Mouse (Mus musculus) kidney, postnatal 36 days (tissue): ENCODE measurements at regions not wholly inside any gene's neighbourhood (a gene's known extent, or its start where the extent isn't known, plus 50 kb on each side); places are given as distances from the start of the nearest gene placed in this dataset.
"Not testable (repeated sequence)": the region's sequence is repeated elsewhere in the genome, so short reads cannot be mapped to it uniquely, and the experiment has no call there.

Experiments used
- DNase-seq, 2 experiments: peaks; one replicate each; pipeline ENCODE4 v3.0.0; 2021 to 2022; ENCODE audit warnings: mixed read lengths in 2 of 2

DNA sequence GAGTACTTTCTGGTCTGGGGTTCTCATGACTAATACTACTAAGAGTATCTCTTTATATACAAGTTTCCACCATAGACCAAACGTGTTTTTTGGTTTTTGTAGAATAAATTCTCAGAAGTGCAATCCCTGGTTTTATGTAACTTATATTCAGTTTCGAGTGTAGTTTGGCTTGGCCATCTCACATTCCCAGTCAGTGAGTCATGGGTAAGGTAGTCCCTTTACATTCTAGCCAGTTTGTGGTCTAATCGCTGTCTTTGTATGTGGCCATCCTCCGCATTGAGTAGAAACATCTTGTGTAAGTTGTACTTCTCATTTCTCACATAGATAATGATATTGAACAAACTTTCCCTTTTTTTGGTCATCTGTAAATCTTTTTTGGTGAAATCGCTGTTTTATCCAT, 88.3 kb downstream of the Anxa5 start:
- no peak for DNase-seq

DNA sequence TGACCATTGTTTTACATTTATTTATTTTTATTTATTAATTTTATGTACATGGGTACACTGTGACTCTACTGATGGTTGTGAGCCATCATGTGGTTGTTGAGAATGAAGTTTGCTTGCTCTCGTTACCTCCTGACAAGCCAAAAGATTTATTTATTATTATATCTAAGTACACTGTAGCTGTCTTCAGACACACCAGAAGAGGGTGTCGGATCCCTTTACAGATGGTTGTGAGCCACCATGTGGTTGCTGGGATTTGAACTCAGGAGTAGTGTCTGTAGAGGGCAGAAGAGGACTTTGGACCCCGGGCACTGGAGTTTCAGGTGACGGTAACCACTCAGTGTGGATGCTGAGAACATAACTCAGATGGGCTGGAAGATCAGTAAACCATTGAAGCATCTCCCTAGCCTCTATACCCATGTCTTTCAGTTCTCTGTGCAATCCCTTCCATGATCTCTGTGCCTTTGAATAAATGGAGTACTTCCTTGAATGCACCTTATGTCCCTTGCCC, 92.2 kb downstream of the Anxa5 start:
- no peak for DNase-seq

DNA sequence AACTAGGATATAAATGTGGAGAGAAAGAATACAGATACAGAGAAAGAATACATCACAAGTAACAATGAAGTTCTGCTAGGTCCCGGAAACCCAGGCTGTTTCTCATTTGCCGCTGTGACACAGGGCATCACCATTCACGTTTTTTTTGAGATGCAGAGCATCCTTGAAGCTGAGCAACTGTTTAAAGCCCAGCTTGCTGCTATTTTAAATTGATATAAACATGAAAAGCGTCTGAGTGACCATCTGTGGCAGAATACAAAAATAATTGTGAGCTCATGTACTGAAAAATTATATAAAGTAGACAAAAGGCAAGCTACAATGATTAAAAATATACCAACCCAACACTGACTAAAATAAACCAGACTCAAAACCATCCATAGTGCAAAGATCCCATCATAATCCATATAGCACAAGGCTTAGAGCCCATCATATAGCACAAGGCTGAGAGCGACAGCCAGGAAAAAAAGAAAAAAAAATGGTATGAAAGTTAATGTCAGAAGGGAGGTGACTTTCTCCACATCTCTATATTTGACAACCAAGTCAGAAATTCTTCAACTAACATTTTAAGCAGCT, 94.0 kb downstream of the Anxa5 start:
- DNase-seq = no peak

DNA sequence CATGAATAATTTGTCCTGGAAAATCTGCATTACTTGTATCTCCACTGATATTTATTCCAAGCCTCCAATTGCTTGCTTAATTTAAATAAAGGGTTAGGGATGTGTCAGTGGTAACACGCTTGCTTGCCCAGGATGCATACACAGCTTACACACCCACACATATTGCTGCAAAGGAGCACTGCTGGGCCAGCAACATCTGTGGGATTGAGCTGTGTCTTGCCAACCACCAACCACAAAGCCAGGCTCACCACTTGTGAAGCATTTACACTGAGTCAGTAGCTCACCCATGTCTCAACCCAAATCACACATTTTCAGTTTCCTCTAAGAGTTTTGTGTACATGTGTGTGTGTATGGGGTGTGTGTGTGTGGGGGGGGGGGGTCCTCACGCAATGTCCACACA, 100.0 kb downstream of the Anxa5 start:
- no peak for DNase-seq

DNA sequence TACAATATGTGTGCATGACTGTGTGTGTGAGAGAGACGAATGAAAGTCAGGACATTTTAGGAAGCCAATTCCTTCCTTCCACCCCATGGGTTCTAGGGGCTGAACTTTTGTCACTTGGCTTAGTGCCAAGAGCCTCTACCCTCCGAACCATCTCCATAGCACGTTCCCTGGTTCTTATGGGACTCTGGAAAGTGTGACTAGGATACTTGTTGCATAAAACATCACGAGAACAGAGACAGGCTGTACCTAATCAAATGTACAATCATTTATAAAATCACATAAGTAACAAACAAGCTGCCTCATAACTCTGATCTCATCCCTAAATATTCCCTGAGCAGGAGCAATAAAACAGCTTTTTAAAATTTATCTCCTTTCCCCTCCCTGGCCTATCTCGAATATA, 100.8 kb downstream of the Anxa5 start:
- DNase-seq = no peak

DNA sequence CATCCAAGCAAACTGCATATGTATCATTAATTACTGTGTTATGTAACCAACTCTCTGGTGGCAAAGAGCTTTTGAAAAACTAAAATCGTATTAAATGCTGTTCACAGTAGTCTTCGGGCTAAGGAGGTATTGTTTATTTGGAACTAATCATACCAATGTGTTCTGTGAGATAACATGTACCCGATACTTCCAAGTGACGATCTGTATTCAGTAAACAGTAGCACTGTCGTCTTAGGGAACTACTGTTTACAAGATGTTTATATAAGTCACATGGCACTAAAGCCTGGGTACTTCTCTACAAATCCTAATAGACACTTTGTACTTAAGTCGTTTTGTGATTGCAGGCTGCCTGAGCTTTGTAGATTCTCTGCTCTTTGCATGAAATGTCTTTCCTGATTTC, 114.8 kb downstream of the Anxa5 start:
- no peak for DNase-seq

DNA sequence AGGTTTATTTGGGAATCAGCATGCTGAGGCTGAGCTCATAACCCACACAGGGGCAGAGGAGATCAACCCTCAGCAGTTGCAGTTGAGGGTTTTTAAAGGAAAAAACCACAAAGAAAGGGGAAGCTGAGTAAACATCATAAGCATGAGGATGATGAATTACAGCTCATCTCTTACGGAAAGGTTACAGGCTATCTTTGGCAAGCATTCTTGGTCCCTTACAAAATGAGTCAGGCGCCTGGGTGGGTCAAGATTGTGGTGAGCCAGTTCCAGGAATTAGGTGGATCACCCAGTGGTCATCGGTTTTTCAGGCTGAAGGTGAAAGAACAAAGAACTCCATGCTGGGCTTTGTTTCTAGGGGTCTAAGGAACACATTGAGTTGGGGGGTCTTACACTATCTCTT, 121.5 kb downstream of the Anxa5 start:
- DNase-seq = not testable (repeated sequence)

DNA sequence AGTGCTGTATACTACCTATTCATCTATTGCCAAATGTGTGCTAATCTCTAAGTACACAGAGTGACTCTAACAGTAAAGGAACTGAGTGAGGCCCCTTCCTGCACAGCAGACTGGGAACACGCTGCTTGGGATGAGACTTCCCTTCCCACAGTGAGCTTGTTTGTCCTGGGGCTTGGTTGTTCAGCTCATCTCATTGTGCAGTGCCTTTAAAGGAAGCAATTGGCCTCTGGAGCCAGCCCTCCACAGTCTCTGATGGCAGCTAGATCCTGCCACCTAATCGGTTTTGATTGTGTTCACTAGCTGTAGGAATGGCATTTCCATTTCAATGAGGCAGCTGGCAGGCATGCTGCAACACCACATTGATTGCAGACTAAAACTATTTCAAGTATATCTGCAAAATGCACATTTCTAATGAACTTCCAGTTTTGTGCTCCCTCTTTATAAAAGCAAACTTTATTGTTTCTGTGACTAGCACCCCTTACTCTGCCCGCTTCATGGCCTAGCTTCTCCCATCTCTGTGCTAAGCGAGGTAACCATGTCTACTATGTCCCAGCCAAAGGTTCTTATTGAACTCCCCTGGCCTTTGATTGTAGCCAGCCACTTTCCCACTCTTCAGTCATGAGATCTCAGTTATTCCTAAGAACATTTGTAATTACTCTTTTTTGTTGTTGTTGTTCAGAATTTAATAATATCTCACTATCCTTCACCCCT, 123.5 kb downstream of the Anxa5 start:
- no peak for DNase-seq

DNA sequence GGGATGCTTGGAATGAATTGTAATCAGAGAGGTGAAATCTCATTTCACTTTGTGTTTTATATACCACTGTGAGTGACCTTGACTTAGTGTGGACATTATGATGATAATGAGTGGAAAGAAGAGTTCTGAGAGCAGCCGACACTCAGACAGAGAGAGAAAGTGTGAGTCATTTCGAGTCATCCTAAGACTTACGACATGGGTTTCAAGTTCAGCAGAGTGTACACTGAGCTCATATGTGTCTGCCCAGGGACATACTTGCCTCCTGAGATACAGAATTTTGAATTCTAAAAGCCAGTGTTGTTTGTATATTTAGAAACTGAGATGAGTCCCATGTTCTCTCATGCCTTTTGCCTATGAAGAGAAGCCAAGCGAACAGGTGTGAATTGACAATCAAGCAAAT, 126.6 kb downstream of the Anxa5 start:
- DNase-seq = no peak

DNA sequence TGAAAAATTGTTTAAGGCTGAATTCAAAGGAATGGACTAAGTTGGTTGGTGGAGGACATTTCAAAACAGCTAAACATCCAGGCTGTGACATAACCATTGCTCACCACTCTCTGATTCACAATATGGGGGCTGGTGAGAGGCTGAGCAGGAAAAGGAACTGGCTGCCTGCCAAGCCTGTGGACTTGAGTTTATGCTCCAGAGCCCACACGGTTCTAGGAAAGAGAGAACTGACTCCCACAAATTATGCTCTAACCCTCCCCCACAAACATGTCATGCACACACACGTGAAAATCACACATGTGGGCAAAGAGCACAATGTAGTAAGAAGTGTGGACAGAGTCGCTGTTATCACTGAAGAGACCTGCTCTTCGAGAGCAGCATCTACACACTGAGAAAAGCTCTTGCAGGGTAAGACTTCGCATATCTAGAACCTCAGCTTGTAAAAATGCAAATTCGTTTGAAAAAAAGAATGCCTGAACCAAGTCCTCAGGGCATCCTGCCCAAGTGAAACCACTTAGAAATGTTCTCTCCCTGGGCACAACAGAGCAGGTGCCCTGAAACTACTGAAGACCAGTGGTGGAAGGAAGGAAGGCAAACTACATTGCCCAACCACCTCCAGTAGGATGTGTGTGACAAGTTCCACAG, 118.9 kb upstream of the Qrfpr start:
- peak; percentile 15 to 60 for DNase-seq

DNA sequence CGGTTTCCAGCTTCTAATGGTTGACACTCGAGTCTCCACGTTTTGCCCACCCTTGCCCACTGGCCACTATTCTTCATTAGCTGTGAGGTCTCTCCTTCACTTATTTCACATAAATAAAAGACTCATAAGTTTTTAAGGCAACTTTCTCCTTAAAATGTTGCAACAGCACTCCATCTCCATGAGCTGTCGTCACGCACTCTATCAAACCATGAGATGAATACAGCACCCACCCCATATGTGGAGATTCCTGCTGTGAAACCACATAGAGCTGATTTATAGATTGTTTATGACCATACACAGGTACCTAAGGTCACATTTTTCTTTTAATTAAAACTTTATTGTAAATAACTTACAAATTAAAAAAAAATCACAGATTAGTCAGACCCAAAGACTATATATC, 117.5 kb upstream of the Qrfpr start:
- no peak for DNase-seq

DNA sequence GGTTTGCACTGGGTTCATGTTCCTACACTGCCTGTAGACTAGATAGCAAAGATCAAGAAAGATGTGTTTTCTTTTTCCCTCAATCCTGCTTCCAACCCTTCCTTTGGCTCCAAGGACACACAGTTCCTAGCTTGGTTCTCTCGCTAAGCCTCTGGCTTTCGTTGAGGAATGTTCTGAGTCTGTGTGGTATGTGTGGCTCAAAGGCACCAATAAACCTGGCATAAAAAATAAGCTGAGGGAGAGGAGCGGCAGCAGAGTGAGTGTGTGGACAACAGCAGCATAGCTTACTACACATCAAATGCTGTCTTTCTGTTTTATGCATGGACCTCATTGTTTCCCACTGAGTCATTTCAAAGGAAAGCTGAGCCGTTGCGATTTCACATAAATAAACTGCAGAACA, 112.2 kb upstream of the Qrfpr start:
- no peak for DNase-seq

DNA sequence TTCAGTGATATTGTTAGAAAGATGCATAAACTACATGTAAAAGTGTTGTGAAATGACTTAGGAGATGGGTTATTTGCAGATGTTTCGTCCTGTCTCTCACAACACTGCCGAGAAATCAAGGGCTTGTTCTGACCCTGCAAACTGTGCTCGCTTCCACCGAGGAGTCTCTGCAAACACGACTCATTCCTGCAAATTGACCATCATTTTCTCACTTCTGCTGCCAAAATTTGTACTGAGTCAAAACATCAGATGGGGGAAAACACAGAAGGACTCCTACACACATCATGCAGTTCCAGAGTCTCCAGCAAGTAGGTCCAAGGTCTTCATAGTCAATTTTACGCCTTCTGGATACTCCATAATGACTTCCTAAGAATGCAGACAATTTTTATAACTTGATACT, 109.9 kb upstream of the Qrfpr start:
- no peak for DNase-seq

DNA sequence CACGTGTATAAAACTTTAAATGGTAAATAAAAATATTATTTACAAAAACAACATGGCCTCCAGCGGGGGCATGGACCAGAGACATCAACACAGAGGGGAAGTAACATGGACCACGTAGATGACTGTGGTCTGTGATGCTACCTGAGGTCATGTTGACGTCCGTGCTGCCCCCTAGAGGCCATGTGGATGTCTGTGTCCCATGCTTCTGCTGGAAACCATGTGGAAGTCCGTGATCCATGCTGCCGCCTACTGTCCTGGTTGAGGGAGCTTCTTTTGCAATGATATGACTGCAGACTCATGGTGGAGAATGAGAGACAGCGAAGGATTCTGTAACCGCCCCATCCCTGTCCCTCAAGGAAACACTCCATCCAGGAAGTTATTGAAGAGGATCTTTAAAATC, 108.5 kb upstream of the Qrfpr start:
- peak; percentile 52 to 76 for DNase-seq

DNA sequence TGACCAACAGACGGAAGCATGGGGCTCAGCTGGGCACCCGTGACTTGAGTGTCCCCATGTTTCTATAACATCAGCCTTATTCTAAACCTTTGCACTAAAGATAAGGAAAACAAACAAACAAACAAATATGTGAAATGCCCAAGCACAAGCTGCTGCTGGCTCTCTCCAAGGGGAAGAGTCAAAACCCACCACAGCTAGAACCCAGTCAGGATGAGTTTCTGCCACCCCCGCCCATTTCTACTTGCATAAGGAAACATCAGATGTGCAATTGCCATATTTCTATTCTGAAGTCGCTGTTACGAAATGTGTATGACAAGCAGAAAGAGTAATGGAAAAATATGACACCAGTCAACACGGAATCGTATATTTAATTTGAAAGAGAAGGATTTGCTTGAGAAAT, 107.5 kb upstream of the Qrfpr start:
- no peak for DNase-seq

DNA sequence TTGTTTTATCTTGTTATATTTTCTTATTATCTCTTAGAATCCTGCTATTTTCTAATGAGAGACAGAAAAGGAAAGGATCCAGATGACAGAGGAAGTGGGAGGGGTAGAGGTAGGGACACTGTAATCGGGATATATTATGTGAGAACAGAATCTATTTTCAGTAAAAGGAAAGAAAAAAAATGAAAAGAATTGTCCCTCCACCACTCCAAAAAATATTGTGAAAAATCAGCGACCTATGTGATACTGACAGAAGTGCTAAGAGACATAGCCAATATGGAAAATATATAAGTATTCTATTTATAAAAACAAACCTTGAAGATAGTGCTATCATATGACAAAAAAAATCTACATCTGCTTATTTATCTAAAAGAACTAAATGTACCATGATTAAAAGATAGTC, 106.8 kb upstream of the Qrfpr start:
- no peak for DNase-seq

DNA sequence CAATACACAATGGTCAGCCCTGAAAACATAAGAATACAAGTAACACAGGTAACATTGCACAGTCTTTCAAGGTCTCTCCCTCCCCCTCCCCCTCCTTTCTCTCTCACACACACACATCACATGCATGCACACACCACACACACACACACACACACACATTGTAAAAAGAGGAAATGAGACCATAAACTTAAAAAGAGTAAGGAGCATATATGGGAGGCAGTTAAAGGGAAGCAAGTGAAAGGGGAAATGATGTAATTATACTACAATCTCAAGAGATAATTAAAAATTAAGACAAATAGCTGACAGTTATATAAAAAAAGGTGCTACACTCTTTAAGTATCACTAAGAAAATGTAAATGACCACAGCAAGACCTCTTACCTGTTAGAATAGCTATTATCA, 96.5 kb upstream of the Qrfpr start:
- no peak for DNase-seq

DNA sequence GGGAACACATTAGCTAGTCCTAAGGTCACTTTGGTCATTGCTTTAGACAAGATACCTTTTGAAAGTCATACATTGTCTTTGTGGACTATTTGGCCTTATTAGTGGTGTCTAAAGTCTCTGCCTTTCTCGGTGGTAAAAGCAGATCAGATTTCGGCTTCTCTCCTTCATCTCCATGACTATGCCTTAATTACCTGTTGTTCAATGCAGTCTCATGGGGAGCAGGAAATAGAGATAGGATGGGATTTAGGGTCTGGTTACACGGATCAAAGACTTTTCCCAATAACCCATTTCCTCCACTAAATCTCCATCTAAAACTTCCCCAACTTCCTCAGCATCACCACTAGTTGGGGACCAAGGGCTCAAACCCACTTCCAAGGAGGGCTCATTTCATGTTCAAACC, 89.2 kb upstream of the Qrfpr start:
- no peak for DNase-seq

DNA sequence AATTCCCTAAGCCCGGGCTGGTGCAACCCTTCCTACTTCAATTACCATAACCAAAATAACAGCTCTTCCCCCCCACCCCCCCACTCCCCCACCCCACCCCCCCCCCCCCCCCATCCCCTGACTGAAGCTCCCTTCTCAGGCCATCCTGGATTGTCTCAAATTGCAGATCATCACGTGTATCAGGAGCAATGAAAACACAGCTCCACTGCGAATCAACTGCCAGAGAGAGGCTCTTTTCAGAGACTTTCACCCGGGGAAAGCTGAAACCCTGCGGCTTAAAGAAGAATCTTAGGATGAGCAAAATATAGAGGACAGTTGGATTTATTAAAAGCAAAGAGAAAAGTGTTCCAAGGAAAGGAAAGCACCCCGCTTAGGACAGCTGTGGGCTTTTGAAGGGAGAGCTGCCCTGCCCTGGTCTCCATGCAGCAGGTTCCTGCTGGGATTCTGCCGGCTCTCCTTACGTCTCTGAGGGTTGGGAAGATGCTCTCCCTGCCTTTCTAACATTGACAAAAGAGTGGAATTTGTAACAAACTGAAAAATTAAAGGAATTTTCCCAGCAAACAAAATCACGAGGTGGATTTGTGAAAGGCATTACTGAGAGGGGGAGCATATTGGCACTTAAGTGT, 88.6 kb upstream of the Qrfpr start:
- no peak for DNase-seq

DNA sequence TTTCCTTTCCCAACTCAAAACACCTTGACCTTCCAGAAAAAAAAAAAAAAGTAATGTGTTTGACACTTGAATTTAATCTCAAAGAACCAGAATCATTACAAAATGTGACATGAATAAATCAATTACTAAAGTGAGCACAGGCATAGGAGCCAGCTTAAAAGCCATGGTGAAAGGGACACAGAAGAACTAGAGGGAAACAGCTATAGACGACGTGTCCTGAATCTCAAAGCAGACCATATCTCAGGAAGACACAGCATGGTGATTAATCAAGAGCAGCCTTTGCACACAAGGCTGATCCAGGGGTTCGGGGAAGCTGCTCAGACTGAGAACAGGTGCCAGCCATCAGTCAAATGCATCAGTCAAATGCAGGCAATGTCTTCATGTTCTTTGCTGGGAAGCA, 74.7 kb upstream of the Qrfpr start:
- no peak for DNase-seq

DNA sequence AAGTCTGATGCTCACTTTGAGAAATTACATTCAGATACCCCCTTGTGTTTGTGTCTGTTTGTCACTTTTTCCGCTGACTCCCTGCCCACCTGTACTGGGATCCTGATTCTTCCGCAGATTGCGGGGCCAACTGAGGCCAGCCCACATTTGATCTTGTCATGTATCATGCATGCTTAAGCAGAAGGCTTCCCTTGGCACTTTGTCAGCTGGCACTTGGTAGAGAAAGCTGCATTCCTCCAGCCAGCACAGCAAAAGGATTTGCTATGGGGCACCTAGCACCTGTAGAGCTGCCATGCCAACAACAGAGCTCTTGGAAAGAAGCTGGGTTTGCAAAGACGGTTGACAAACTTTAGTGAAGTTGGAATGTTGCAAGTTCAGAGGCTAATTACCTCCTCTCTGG, 69.9 kb upstream of the Qrfpr start:
- peak in 1 of 2 experiments; percentile 2 for DNase-seq

DNA sequence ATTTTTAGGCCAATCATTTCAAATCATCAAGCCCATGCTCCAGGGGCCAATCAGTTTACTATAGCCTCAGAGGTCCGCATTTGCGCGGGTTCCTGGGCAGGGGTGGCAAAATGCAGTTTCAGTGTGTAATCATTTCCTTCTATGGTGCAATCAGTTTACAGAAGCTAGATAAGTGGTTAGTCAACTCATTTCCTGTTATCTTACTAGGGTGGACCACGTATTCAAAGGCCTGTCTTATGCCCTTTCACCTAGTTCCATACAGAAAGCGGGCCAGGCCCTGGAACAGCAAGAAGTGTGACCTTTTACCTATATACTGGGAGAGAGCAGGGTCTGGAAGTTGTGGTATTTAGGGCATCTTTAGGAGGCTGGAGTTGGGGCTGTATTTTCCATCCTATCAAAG, 62.0 kb upstream of the Qrfpr start:
- DNase-seq = no peak

DNA sequence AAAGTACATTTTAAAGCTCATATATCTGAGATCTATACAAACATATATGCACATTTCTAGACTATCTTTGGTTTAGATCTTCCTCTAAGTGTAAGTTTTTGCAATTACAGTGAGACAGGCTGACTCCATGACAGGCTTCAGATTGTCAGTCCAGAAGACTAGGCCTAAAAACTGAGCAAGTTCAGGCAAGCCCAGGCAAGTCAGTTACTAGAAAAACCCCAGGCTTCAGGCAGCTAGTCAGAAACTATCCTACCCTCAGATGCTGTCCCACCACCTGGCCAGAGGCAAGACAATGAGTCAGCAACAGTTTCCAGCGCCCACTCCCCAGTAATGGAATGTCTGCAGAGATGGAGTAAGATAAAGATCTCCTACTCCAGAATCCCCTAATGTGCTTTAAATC, 53.4 kb upstream of the Qrfpr start:
- no peak for DNase-seq
